Mouse (Mus musculus): ENCODE results near the gene Syndig1.

GRCm38 (mm10) chr2:149891647-149892046, 62.6 kb downstream of the Syndig1 start:
- TF ChIP-seq CTCF (IDR thresholded peaks at IDR 0.05; ENCODE audit: control insufficient read depth, insufficient read depth, insufficient read length) (no peak), MAX (IDR thresholded peaks at IDR 0.05) (no peak), FOSL1 (IDR thresholded peaks at IDR 0.05; ENCODE audit: insufficient read depth, low read length, poor library complexity, severe bottlenecking) (no peak), USF1 (IDR thresholded peaks at IDR 0.05; ENCODE audit: low read depth) (no peak), MYOD1 (IDR thresholded peaks at IDR 0.05; ENCODE audit: control insufficient read depth, insufficient read length, low read depth) (no peak), CEBPB (IDR thresholded peaks at IDR 0.05; ENCODE audit: low read depth) (no peak), MYOG (IDR thresholded peaks at IDR 0.05; ENCODE audit: control insufficient read depth, extremely low read depth, insufficient read length) (no peak)

All from C2C12 (cell line).